Mouse (Mus musculus) E14TG2a.4 (cell line): ENCODE measurements at regions not wholly inside any gene's neighbourhood (a gene's known extent, or its start where the extent isn't known, plus 50 kb on each side); places are given as distances from the start of the nearest gene placed in this dataset.

Experiments used
- CTCF ChIP-seq: conservative IDR thresholded peaks from 2 replicates; pipeline ENCODE4 v1.5.1; 2014; ENCODE audit warnings: low read length
- NANOG ChIP-seq: IDR thresholded peaks from 2 replicates; pipeline ENCODE4 v1.6.1; 2014; ENCODE audit warnings: borderline replicate concordance, low read length, mixed read lengths
- POU5F1 ChIP-seq: IDR thresholded peaks from 2 replicates; pipeline ENCODE4 v1.6.1; 2014; ENCODE audit warnings: low read length, borderline replicate concordance

DNA sequence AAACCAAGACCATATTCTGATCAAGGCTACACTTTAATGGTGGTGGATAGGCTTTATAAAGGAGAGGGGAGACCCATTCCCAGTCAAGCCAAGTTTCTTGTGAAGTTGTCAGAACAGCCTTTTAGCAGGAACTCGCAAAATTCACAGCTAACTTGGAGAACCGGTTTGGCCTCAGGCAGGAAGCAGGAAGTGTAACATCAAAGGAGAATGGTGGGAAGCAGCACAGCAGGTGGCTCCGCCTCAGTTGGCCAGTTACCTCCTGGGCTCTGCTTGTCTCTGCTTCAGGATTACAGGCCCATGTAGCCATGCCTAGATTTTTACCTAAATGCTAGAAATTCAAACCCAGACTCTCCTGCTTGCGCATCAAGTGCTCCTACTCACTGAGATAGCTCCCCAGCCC is 277.2 kb upstream of the Tac1 start:
- no peak for TF ChIP-seq CTCF
- TF ChIP-seq NANOG: no peak
- no peak for TF ChIP-seq POU5F1
